Mouse (Mus musculus) urinary bladder, postnatal 36 days (tissue): Measurements from ENCODE around the gene Sall4.
A peak's percentile ranks its signal among the peaks of the same experiment; 100 is the strongest.
"Not testable (repeated sequence)": the region's sequence is repeated elsewhere in the genome, so short reads cannot be mapped to it uniquely, and the experiment has no call there.

ENCODE experiments used
- DNase-seq, 2 experiments: peaks; one replicate each; pipeline ENCODE4 v3.0.0; 2022; ENCODE audit warnings: low spot score in 2 of 2, mixed read lengths in 1 of 2

Sall4 gene

DNA sequence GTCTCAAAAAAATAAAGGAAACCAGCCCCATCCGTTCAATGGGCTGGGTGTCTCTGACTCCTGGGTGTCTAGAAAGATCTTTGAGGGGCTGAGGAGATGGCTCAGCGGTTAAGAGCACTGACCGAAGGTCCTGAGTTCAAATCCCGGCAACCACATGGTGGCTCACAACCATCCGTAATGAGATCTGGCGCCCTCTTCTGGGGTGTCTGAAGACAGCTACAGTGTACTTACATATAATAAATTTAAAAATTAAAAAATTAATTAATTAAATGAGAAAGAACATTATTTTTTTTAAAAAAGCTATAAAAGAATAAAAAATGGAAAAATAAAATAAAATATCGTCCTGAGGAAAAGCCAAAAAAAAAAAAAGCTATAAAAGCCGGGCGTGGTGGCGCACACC lies 23.3 kb downstream of the Sall4 start:
- not testable (repeated sequence) for DNase-seq

DNA sequence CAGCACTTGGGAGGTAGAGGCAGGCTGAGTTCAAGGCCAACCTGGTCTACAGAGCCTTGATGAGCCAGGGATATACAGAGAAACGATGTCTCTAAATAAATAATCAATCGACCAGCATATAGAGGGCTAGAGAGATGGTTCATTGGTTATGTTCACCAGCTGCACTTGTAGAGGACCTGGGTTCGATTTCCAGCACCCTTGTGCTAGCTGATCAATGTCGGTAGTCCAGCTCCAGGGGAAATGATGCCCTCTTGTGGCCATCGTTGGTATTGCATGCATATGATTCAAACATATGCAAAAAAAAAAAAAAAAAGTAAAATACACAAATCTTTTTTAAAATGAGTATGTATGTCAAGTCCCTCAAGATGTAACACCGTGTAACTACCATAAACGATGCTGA lies 25.1 kb downstream of the Sall4 start:
- DNase-seq = peak in 1 of 2 experiments; percentile 38

DNA sequence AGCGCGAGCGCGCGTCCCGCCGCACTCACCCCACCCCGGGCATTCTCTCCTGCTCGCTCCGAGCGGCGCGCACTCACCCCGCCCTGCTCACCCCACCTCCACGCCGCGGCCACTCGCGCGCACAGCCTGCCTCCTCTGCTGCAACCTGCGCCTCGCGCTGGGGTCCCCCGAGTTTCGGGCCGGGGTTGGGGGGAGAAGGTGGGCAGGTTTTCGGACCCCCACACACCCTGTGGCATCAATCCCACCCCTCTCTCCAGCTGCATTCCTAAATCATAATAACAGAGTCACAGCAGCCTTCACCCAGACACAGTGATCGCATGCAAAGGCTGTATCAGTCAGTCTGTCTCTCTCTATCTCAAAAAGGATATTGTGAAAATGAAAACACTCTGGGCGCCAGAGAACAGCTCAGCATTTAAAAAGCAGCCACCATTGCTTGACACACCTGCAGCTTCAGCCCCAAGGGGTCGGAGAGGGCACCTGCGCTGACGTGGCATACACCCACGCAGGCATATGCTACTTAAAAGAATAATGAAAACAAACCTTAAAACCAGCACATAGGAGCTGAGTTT lies 25.6 kb downstream of the Sall4 start, which contains the start of gene Atp9a:
Atp9a (minus strand) TSS at position 351 of the 569 bp plus-strand sequence.
- peak; percentile 35 to 48 for DNase-seq

DNA sequence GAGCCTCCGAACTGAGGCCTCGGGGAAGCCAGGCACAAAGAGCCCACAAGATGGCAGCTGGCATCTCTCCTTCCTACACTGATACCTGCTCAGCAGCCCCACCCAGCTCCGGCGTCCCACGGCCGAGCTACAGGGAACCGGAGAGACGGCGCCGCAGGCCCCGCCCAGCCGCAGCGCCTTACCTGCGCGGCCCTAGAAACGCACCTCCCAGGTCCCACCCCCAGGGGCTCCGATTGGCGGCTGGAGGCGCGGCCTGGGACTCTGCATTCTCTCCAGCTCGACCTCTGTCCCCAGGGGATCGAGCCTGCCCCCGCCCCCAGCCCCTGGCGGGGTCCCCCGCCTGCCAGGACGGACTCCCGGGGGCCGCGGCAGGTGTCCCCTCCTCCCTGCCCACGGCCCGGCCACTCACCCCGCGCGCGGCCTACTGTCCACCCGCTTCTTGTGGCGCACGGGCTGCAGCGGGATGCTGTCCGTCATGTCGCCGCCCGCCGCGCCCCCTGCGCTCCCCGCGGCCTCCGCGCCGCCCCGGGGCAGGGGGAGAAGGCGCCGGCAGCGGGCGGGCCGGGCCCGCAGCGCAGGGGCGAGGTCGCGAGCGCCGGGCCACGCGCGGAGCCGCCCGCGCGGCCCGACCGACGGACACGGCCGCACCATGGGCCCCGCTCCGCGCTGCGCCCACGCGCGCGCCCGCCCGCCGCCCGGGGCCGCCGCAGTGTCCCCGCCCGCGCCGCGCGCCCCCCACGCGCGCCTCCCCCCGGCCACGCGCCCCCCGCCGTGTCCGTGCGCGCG lies 26.3 kb downstream of the Sall4 start:
- DNase-seq = peak; percentile 79 to 85

DNA sequence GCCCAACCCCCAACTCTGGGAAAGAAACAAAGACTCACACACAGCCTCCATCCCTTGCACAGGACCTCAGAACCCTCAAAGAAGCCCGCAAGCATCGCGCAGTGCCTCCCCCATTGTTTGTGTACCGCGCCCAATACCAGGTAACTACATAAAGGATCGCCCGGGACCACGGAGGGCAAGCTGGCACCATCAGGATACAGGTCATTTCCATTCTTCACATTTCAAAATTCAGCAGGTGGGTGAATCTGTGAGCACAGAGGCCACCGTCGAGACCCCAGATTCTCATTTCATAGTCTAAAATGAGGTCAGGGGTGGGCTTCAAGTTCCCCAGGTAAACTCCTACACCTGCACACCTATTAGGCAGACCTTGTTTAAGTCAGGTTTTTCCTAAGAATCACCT lies 27.2 kb downstream of the Sall4 start:
- DNase-seq = no peak

DNA sequence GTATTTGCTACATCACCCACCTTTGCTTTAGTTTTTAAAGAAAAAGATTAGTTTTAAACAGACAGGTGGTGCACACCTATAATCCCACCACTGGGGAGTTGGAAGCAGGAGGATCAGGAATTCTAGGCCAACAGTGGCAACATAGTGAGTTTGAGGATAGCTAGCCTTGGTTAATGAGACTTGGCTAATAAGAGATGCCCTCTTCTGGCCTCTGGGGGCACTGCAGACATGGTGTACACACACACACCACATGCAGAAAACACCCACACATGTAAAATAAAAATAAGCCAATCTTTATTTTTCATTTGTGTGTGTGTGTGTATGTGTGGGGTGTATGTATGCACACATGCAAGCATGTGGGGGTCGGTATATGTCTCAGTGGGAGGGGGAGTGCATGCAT lies 28.9 kb downstream of the Sall4 start:
- no peak for DNase-seq

DNA sequence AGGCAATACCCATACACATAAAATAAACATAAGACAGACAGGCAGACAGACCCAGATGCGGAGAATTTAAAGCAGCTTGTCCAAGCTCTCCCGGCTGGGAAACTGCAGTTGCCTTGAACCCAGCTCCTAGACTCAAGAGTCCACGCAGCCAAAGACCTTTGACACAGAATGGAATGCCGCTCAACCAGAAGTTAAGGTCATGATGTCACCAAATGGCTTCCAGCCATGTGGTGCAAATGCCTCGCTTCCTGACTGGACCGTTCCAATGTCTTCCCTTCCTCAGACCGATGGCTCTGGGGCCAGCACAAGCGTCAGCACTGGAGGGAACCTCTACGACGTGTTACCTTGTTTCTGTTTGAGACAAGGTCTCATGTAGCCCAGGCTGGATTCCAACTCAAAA lies 29.9 kb downstream of the Sall4 start:
- DNase-seq = peak in 1 of 2 experiments; percentile 59

DNA sequence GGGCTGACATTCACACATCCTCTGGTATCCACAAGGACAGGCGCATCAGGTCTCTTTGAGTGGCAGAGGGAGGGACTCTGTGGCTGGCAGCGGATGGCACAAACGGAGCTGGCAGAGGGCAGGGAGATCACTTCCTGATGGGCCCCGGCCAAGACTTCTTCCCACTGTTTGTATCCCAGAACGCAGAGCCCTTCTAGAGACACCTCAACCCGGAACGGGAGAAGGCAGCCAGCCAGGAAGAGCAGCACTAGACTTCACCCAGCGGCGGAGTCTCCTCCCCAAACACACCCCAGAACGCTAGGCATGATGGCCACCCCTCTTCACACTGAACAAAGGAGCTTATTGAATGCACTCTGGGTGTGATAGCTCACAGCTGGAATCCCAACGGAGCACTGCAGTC lies 33.7 kb downstream of the Sall4 start:
- peak in 1 of 2 experiments; percentile 41 for DNase-seq

DNA sequence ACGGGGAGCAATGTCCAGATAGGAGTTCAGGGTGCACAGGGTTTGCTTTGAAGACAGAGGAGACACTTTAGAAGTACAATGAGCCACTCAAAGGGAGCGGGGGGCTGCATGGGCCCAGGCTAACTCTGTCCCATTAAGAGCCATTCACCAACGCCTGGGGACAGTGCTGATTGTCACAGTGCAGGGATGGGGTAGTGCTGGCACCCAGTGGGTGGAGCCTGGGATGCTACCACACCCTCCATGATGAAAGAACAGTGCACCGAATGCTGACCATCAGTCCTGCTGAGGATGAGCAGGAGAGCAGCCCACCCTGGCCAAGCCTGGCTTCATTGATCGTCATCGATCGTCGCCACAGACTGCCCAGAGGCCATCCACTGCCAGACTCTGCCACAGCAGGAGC lies 36.5 kb downstream of the Sall4 start:
- DNase-seq = no peak

DNA sequence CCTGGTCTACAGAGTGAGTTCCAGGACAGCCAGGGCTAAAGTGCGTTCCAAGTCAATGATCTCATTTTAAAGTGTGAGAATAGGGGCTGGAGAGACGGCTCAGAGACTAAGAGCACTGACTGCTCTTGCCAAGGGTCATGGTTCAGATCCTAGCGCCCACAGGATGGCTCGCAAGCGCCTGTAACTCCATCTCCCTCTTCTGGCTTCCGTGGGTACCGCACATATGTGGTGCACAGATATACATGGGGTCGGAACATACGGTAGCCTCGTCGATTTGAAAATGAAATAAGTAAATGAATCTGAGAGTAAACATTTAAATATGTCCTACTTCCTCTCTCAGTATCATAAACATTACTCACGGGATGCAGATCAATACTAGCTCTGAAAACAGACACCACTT lies 38.0 kb downstream of the Sall4 start:
- DNase-seq = no peak

DNA sequence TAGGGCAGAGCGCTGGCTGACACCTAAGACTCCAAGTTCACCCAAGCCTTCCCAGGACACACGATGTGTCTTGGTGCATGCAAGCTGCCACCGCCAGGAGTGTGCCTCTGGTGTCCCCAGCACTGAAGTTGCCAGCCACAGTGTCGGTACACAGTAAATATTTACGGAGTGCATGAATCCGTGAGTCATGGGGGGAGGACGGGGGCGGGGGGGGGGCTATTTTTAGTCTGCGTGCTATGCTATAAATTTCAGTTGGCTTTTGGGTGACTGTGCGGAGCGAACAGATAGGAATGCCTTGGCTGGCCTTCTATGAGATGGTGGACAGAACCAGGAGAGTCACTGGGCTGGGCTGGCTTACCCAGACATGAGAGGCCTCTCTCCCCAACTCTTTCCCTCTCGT lies 39.7 kb downstream of the Sall4 start:
- no peak for DNase-seq

DNA sequence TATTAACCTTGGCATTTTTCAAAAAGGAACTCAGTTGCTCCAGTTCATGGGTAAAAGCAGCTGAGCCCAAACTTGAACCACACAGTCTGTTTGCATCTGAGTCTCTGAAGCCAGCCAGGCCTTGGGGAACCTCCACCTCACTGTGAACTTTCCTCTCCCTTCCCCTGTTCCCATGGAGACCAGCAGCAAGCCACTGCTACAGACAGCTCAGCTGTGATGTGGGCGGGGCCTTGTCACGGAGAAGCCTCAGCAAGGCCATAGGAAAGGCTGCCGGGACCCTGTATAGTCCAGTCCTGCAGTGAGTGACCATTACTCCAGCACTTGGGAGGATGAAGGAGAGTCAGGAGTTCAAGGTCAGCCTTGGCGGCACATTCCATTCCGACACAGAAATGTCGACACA lies 41.7 kb downstream of the Sall4 start:
- DNase-seq = peak in 1 of 2 experiments; percentile 49

DNA sequence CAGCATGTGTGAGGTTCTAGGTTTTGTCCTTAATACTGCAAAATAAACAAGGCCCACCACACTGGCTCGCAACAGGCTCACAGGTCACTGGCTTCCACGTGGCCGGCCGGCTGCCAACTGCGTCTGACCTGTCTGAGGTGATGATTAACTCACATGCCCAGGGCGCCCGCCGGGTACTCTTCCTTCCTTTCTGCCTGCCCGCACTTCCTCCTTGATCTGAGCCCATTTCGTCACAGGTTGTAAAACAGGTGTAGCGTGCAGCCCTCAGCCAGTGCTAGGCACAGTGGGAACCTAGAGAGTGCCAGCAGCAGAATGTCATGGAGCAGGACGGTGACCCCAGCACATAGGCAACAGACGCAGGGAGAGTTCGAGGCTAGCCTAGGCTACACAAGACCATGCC lies 46.4 kb downstream of the Sall4 start:
- DNase-seq = no peak

DNA sequence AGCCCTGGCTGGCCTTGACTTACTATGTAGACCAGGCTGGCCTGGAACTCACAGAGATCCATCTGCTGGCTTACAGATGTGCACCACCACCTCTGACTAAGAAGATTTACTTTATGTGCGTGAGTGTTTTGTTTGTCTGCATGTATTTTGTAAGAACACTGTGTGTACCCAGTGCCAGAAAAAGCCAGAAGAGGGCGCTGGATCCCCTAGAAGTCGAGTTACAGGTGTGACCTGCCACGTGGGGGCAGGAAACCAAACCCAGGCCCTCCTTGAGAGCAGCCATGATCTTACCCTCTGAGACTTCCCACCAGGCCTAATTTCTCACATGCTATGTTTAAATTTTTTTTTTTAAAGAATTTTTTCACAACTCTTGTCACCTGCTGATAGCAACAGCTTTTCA lies 48.0 kb downstream of the Sall4 start:
- no peak for DNase-seq

DNA sequence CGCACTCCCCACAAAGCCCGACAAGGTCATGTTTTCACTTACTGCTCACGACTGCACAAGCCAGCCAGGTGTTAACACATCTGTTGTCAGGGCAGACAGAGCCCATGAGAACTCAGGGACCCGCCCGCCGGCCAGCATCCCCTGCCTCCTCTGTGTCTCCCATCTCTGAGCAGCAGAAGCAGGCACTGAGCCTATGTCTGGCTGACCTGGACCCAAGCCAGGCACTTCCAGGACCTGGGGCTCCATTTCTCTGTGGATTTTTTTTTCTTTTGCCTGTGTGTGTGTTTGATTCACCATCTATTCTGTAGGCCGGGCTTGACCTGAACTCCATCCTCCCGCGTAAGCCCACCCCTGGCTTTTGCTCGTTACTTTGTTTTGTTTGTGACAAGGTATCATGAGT lies 49.0 kb downstream of the Sall4 start:
- DNase-seq = no peak

DNA sequence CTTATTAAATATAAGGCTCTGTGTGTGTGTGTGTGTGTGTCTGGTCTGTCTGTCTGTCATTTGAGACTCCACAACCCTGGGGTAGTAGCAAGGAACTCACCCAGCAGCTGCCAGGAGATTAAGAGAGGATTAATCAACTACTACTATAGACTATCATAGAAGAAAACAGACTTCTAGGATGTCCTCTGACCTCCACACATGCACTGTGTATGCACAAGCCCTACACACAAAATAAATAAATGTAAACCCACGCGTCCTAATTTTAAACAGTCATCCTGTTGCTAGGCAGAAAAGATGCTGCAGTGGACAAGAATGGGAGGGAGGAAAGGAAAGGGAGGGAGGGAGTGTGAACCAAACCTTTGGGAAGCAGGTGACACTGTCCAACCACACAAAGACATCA lies 49.5 kb downstream of the Sall4 start:
- DNase-seq = no peak

DNA sequence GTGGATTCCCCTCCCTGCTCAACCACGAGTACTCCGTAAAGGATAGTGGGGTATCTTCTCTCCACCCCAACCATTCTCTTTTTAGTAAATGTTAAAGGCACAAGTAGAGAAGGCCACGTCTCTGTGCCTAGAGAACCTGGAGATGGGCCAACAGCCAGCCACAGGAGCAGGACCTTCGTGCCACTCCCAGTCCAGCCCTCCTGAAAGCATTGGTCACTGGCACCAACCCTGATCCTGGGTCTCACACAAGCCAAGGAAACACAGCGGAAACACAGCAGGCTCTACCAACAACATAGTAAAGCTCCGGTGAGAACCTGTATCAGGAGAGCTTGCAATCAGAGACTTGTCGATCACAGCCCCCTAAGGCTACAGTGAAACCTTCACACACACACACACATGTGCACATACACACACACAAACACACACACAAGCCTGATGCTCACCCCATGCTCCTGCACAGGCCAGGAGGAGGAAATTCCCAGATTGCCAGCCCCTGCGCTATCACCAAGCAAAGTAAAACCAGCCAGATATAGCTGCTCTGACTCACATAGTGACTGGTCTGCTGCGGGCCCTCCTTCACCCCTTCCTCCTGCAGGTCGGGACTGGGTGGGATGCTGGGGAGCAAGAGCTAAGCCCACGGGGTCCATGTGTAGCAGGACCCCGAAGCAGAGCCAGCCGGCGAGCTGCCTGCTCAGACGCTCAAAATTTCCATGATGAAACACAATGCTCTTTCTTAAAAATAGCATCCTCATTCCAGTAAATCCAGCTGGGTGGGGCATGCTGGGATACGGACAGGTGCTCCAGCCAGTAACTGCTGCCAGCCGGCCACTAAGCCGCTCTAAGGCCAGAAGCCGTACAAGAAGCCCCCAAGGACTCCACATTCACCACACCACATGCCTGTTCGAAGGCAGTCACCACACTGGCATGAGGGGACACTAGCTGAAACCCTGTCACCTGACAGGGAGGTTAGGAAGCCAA lies 55.3 kb downstream of the Sall4 start:
- no peak for DNase-seq

DNA sequence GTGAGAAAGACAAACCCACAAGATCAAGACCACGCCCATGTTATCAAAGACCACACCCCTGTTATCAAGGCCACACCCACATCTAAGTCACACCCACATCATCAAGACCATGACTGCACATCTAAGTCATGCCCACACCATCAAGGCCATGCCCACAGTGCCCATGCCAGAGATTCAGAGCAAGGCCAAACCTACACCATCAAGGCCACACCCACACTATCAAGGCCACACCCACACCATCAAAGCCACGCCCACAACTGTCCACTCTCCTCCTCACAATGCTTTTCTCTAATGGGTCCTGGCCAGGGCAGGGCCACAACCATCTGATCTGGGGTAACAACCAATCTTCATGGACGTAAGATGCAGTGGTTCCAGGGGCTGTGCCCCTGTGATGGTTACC lies 56.8 kb downstream of the Sall4 start:
- DNase-seq = no peak

DNA sequence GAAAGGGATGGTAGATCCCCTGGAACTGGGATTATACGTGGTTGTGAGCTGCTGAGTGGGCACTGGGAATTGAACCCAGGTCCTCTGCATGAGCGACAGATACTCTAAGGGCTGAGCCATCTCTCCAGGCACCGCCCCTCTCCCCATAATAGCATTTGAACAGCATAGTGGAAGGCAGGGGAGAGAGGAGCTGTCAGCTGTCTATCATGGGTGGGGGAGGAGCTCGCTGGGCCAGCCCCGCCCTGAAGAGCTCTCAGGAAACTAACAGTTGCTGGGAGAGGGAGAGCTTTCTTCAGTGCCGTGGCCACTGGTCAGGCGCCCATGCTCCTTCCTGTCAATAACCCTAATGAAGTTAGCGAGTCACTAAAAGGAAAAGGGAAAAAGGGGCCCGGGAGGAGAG lies 60.0 kb downstream of the Sall4 start:
- DNase-seq = no peak

DNA sequence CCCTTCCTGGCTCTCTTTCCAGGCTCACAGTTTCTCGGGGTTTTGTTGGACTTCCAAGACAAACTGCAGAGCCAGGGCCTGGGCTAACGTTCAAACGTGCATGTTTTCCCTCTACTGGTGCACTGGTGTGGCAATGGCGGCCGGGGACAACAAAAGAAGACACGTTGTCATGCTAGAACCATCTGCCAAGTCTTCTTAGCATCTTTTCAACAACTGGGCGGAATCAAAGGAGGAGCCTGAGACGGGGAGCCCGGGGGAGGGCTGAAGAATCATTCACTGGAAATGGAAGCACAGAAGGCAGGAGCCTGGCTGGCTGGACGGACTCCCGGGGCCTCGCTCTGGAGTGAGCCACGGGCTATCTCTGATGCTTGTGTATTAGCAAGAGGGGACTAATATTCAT lies 65.5 kb downstream of the Sall4 start:
- no peak for DNase-seq
